7 mouse cellular contexts compared by ENCODE assay signal in the genomic region with DNA sequence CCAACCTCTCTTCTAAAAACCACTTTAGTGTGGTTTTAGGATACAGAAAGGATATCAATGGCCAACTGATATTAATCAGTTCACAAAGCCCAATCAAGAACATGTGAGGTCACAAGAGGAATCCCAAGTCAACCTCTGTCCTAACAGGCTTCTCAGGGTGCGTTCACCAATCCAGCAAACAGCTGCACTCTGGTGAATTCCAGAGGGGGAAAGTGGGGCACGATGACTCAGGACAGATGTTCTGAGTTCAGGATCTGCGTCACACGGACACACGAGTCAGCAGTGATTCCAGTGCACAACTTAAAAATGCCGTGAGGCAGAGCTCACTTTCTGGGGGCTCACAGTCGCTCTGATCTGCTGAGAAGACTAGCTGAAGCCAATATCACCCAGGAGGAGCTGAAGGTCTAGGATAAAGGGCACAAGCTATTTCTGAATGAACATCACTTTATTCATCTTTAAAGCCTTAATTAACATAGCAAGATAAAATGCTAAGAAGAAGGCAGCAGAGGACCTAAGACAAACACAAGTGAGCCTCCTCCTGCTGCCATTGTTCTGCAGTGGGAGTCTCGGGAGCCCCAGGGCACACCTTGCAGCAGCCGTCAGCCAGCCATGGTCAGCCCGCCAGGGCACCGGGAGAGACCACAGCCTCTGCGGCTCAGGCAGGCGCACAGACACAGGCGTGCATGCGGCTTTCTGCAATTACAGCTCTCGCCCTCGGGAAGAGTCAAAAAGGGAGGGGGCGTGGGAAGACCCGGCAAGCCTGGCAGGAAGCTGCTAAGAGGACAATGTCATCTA. TPM values are rescaled to one million over a fixed set of nuclear protein-coding genes. Genes with fewer than 3 reads are reported as not detected.
DNase-seq lines count a peak whose midpoint lies in the region; ATAC-seq lines count a peak whose summit lies in the region.

No protein-coding gene starts in this region.

- peak overlapping the region; percentile 58 for H3K4me3 ChIP-seq in heart, embryonic 16.5 days (ENCODE audit: low read length)
- H3K4me3 ChIP-seq in limb, embryonic 15.5 days: peak overlapping the region; percentile 24
- H3K4me3 ChIP-seq in neural tube, embryonic 15.5 days (replicated peaks): peak overlapping the region; percentile 61

- peaks cover 9% of the 10 kb centered on the region for H3K4me1 ChIP-seq in heart, embryonic 16.5 days (ENCODE audit: control insufficient read depth, insufficient read depth, low read length)
- peaks cover 14% of the 10 kb centered on the region for H3K4me1 ChIP-seq in limb, embryonic 15.5 days
- peaks cover 36% of the 10 kb centered on the region for H3K4me1 ChIP-seq in neural tube, embryonic 15.5 days

- H3K4me2 ChIP-seq in heart, embryonic 16.5 days (ENCODE audit: low read depth, low read length): peak overlapping the region; percentile 88
- H3K4me2 ChIP-seq in limb, embryonic 15.5 days: peak overlapping the region; percentile 57
- H3K4me2 ChIP-seq in neural tube, embryonic 15.5 days: peak overlapping the region; percentile 71

- H3K27ac ChIP-seq in heart, embryonic 16.5 days (ENCODE audit: low read length): peak overlapping the region; percentile 50; the same call in 1 of the 2 replicates
- H3K27ac ChIP-seq in limb, embryonic 15.5 days: no peak overlapping the region
- H3K27ac ChIP-seq in neural tube, embryonic 15.5 days (replicated peaks): peak overlapping the region; percentile 85

- H3K9ac ChIP-seq in heart, embryonic 16.5 days (ENCODE audit: low read length): peak overlapping the region; percentile 63
- H3K9ac ChIP-seq in limb, embryonic 15.5 days: 0 out of 2 replicates have a peak overlapping the region, but pooled peaks have one; percentile 11
- H3K9ac ChIP-seq in neural tube, embryonic 15.5 days (replicated peaks): peak overlapping the region; percentile 73

- ATAC-seq in heart, embryonic 16.5 days (replicated peaks; ENCODE audit: extremely low read depth, insufficient read depth, low FRiP score): peak; percentile 41; the same call in 1 of the 2 replicates
- ATAC-seq in limb, embryonic 15.5 days (ENCODE audit: insufficient number of reproducible peaks, low FRiP score, low TSS enrichment, low read depth): no peak
- ATAC-seq in neural tube, embryonic 15.5 days (ENCODE audit: low FRiP score): peak; percentile 89

- no peaks in the 10 kb centered on the region for H3K27me3 ChIP-seq in heart, embryonic 16.5 days (ENCODE audit: control insufficient read depth, insufficient read depth, low read length)
- H3K27me3 ChIP-seq in limb, embryonic 15.5 days: no peaks in the 10 kb centered on the region
- no peaks in the 10 kb centered on the region for H3K27me3 ChIP-seq in neural tube, embryonic 15.5 days (replicated peaks)

- DNase-seq in left cerebral cortex, adult 18-20 months (ENCODE audit: low spot score in 2 of 2): peak; percentile 41 to 50
- no peak for DNase-seq in left cerebral cortex, adult 11 months (ENCODE audit: low spot score)
- DNase-seq in cerebellum, postnatal 36 days: peak; percentile 55 to 58
- no peak for DNase-seq in urinary bladder, adult 18-20 months (ENCODE audit: low spot score in 2 of 2)

- no peaks in the 10 kb centered on the region for H3K9me3 ChIP-seq in heart, embryonic 16.5 days (replicated peaks; ENCODE audit: control insufficient read depth, low read length)
- H3K9me3 ChIP-seq in limb, embryonic 15.5 days: no peaks in the 10 kb centered on the region
- H3K9me3 ChIP-seq in neural tube, embryonic 15.5 days (replicated peaks): no peaks in the 10 kb centered on the region

- WGBS in heart, embryonic 16.5 days: 21% methylated on average over 19 of the region's 19 CpGs
- 13% methylated on average over 19 of the region's 19 CpGs for WGBS in limb, embryonic 15.5 days
- WGBS in neural tube, embryonic 15.5 days: 12% methylated on average over 19 of the region's 19 CpGs

- H3K36me3 ChIP-seq in heart, embryonic 16.5 days (ENCODE audit: control insufficient read depth, insufficient read depth): no peaks in the 10 kb centered on the region
- no peaks in the 10 kb centered on the region for H3K36me3 ChIP-seq in limb, embryonic 15.5 days
- H3K36me3 ChIP-seq in neural tube, embryonic 15.5 days: no peaks in the 10 kb centered on the region

RNA-seq across cellular contexts. Expression of a gene that starts 39.9 kb away (rescaled TPM):
- total RNA-seq in left cerebral cortex, adult 18-20 months (2021): 10 to 100 TPM; 65.1 to 69.9 TPM
- polyA plus RNA-seq in heart, embryonic 16.5 days (2015; fragmentation: Nextera tagmentation; extraction: Ambion mirVana): 1.5 and 2.2 TPM in 2 replicates
- polyA plus RNA-seq in limb, embryonic 15.5 days (2015; fragmentation: Nextera tagmentation; extraction: Ambion mirVana): 5.6 TPM in 2 replicates
- polyA plus RNA-seq in neural tube, embryonic 15.5 days (2015; fragmentation: Nextera tagmentation; extraction: Ambion mirVana): 7.4 and 7.7 TPM in 2 replicates

Comparison
In these comparisons a context has a peak if more than half of its experiments do, and no peak if none do; other contexts are left out.
1. DNase-seq: peak in left cerebral cortex, adult 18-20 months (2 of 2) and cerebellum, postnatal 36 days (2 of 2); none in left cerebral cortex, adult 11 months (single experiment) and urinary bladder, adult 18-20 months (0 of 2).
2. H3K9ac ChIP-seq: peak in every context shown above with its lines; median percentile 73 in neural tube, embryonic 15.5 days; 63 in heart, embryonic 16.5 days; 11 in limb, embryonic 15.5 days.
3. Peak in every context shown above with its lines, with median percentiles within 50 percentile points of each other: H3K4me2 ChIP-seq and H3K4me3 ChIP-seq.